Mouse (Mus musculus): ENCODE results near the gene Ahctf1. TPM values are rescaled to one million over a fixed set of nuclear protein-coding genes. Genes with fewer than 3 reads are reported as not detected.
"Not testable (repeated sequence)": the region's sequence is repeated elsewhere in the genome, so short reads cannot be mapped to it uniquely, and the experiment has no call there.

Ahctf1 gene
- total RNA-seq (2014; fragmentation: Nextera tagmentation) (38.1 and 38.4 TPM in 2 replicates), total RNA-seq (2017) (53.8 and 63.9 TPM in 2 replicates)

GRCm38 (mm10) chr1:179803513-179804139 is at the start of gene Ahctf1:
Ahctf1 (minus strand) TSS chr1:179803680.
- peak; percentile 94 for ATAC-seq (replicated peaks; ENCODE audit: poor library complexity, severe bottlenecking)

GRCm38 (mm10) chr1:179847759-179848389 is 44.4 kb upstream of the Ahctf1 start:
- ATAC-seq (replicated peaks; ENCODE audit: poor library complexity, severe bottlenecking): peak; percentile 65

GRCm38 (mm10) chr1:179847173-179847572 is 43.7 kb upstream of the Ahctf1 start:
- ATAC-seq (replicated peaks; ENCODE audit: poor library complexity, severe bottlenecking): no peak

GRCm38 (mm10) chr1:179845832-179846499 is 42.5 kb upstream of the Ahctf1 start:
- no peak for ATAC-seq (replicated peaks; ENCODE audit: poor library complexity, severe bottlenecking)

DNA sequence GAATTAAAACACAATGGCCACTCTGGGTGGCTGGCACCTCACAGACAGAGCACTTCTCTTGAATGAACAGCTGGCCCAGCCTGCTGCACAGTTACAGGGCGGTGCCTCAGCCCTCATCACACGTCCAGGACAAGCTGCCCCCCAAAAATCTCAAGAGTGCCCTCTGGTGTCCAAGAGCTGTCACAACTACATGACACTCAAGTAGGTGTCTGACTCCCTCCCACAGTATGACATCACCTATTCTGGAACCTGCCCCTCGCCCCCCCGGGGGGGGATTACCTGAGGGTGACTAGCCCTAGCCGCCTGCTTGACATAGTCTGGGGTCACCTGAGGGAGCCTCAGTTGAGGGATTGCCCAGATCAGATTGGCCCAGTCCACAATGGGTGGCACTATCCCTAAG is 41.4 kb upstream of the Ahctf1 start:
- ATAC-seq (replicated peaks; ENCODE audit: poor library complexity, severe bottlenecking): peak; percentile 68

- no peak for ATAC-seq (replicated peaks; ENCODE audit: poor library complexity, severe bottlenecking)
Observed at GRCm38 (mm10) chr1:179843981-179844380, 40.5 kb upstream of the Ahctf1 start.

DNA sequence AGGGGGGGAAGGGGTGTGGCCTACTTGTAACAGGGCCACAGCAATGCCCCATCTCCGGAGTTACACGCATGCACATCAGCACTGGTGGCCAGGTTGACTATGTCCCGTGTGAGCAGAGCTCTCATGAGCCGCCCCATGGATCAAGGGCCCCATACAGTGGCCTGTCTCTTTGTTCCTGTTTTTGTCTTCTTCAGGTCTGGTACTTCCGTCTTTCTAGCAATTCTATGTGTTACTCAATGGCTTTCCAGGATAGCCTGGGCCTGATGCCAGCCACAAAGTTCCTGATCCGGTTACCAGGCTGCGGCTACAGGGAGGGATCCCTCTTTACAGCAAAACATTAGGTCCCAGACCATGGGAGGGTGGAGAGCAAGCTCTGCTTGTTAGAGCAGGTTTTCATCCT is 39.1 kb upstream of the Ahctf1 start:
- peak; percentile 92 for ATAC-seq (replicated peaks; ENCODE audit: poor library complexity, severe bottlenecking)

DNA sequence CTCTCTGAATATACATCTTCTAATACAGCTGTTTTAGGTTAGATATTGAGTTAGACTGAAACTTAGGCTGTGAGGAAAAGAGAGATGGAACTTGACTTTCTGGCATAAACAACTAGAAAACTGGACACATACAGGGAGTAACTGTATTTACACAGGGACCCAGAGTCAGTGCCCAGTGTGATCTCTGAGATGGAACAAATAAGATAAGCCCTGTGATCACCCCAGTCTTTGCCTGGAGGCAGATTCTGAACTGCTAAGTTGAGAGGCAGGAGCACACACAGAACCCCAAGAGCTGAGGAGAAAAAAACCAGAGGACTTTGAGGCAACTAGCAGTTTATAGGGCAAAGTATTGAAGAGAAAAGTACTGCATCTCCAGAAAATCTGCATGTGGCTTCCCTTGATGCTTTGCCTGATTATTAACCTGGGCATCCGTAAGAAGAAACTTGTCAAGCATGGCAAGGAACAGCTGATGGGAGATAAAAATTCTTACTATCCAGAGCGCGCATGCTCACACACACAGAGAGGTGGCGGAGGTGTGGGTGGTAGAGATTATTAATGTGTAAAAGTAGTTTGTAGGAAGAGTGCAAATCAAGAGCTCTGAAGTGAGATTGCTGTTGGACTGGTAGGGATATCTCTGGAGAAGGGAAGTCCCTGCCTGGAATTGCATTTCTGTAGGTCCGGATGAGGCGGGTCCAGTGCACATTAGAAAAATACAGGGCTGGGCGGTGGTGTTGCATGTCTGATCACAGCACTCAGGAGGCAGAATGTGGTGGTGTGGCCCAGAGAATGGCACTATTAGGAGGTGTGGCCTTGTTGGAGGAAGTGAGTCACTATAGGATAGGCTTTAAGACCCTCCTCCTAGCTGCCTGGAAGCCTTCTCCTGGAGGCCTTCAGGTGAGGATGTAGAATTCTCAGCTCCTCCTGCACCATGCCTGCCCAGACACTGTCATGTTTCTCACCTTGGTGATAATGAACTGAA is 33.2 kb upstream of the Ahctf1 start:
- ATAC-seq (replicated peaks; ENCODE audit: poor library complexity, severe bottlenecking): no peak

DNA sequence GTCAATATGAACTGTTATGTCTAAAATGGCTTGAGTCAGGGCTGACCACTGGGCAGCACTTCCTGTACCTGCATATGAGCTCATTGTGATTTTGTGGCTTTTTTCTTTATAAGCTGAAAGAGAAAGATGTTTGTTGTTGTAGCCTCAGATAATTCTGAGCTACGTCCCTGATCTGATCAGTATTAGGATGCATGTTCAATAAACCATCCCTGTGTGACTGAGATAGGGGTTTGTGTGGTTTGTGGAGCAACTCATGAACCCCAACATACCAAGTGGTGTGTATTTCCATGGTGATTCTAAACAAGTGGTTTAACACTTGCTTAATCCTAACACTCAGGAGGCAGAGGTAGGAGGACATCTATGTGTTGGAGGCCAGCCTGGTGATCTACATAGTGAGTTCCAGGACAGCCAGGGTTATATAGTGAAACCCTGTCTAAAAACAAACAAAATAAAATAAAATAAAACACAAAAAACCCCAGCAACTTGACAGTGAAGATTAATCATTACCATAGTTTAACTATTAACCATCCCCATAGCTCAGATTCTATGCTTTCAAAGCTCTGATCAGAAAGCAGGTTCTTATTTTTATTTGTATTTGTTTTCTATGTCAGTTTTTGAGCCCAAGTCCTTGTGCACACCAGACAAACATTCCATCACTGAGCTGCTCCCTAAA is 32.4 kb upstream of the Ahctf1 start:
- no peak; the same call in 1 of the 2 replicates for ATAC-seq (replicated peaks; ENCODE audit: poor library complexity, severe bottlenecking)

GRCm38 (mm10) chr1:179833596-179833995 is 30.1 kb upstream of the Ahctf1 start:
- no peak for ATAC-seq (replicated peaks; ENCODE audit: poor library complexity, severe bottlenecking)

DNA sequence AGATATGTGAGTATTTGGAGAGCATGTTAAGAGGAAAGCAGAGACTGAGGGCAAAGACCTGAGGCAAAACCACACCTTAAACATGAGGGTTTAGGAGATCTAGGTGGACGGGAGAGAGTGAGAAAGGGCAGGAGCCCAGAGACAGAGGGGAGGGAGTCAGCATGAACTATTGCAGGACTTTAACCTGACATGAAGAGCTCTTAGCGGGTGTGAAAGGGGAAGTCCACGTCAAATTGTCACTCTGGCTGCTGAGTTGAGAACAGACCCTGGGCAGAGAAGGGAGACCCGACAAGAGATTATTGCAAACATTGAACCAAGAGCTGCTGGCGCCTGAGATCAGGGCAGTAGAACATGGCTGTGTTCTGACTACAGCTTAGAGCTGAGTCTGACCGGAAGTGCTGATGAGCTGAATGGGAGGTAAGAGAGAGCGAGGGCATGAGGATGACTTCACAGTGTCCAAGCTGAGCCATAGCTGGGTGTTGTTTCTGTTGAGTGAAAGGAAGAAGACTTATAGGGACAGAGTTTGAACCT is 29.3 kb upstream of the Ahctf1 start:
- peak; percentile 72 for ATAC-seq (replicated peaks; ENCODE audit: poor library complexity, severe bottlenecking)

GRCm38 (mm10) chr1:179828900-179829299 is 25.4 kb upstream of the Ahctf1 start:
- ATAC-seq (replicated peaks; ENCODE audit: poor library complexity, severe bottlenecking): peak; percentile 38; the same call in 1 of the 2 replicates

GRCm38 (mm10) chr1:179828051-179828450 is 24.6 kb upstream of the Ahctf1 start:
- ATAC-seq (replicated peaks; ENCODE audit: poor library complexity, severe bottlenecking): no peak

- no peak for ATAC-seq (replicated peaks; ENCODE audit: poor library complexity, severe bottlenecking)
Observed at GRCm38 (mm10) chr1:179824549-179824948, 21.1 kb upstream of the Ahctf1 start.

GRCm38 (mm10) chr1:179818490-179819278 is 15.2 kb upstream of the Ahctf1 start:
- not testable (repeated sequence) for ATAC-seq (replicated peaks; ENCODE audit: poor library complexity, severe bottlenecking)

DNA sequence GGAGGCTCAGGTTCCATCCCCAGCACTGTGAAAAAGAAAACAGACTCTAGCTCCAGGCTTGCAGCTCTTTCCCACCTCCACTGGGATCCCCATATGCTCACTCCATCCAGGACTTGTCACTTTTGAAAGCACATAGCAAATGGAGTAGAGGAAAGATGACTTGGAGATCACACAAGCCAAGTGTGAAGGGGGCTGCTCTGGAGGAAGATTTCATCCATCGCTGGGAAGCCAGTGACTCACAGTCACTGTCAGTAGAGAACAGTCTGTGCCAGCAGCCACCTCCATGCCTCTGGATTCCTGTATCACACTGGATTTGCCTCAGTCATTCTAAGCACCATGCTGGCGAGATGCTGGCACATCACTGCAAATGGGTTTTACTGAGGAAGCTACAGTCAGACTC is 11.1 kb upstream of the Ahctf1 start:
- no peak for ATAC-seq (replicated peaks; ENCODE audit: poor library complexity, severe bottlenecking)

DNA sequence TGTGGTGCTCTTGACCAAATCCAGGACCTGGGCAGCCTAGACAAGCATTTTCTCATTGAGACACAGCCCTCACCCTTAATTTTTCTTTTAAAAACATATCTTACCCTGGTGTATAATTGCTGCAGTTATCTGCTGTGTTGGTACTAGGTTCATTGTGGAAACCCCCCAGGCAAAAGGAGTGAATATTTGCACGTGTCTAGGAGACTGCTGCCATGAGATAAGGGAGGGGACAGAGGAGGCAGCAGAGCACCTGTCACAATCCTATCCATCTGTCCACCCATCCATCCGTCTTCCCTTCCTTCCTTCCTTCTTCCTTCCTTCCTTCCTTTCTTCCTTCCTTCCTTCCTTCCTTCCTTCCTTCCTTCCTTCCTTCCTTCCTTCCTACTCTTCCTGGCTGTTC is 9.9 kb upstream of the Ahctf1 start:
- no peak for ATAC-seq (replicated peaks; ENCODE audit: poor library complexity, severe bottlenecking)

DNA sequence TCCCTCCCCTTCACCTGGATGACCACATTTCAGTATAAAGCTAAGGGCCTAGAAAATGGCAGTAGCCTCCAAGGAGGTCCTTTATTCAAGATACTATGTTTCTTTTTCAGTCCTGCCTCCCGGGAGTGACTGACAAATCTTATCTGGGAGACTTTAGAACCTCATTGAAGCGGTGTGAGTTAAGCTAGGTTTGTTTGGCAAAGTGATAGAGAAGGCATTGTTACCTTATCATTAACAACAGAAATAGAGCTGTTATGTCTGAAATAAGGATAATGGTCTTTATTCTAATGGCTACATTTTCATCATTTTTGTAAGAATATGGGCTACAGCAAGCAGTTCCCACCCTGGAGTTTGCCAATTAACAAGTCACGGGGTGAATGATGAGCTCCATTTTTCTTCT is 4.8 kb upstream of the Ahctf1 start:
- no peak for ATAC-seq (replicated peaks; ENCODE audit: poor library complexity, severe bottlenecking)

DNA sequence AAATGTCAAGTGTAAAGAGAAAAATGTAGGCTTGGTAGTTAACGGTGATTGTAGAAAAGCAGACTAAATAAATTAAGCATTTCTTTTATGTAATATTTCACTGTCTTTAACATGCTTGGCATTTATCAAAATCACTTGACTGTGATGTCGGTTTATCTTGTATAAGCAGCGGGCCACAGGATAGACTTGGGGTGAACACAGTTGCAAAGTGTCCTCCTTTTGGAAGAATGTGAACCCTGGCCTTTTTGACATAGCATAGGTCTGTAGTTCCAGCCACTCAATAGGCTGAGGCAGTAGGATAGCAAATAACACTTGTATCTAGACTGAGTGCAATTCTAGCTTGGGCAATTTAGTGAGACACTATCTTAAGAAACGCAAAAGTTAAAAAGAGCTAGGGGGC is 4.0 kb upstream of the Ahctf1 start:
- no peak for ATAC-seq (replicated peaks; ENCODE audit: poor library complexity, severe bottlenecking)

Data from granulocyte monocyte progenitor cell, adult 5-6 weeks (primary cell).